Mouse (Mus musculus): ENCODE measurements around the gene Zfp119b.

The Zfp119b gene

GRCm38 (mm10) chr17:55949400-55949799, at the start of gene Zfp119b:
Zfp119b (minus strand) TSS chr17:55949500.
- no peak for DNase-seq

GRCm38 (mm10) chr17:55996007-55996406, 46.7 kb upstream of the Zfp119b start:
- DNase-seq = no peak

GRCm38 (mm10) chr17:55990278-55990898, 41.1 kb upstream of the Zfp119b start:
- DNase-seq = no peak

- peak; percentile 85 for DNase-seq
Measured at GRCm38 (mm10) chr17:55986030-55986961, 37.0 kb upstream of the Zfp119b start, which contains the start of gene Fsd1. Fsd1 (plus strand) TSS chr17:55986509.

- DNase-seq = no peak
Measured at GRCm38 (mm10) chr17:55977301-55977700, 28.0 kb upstream of the Zfp119b start.

- DNase-seq = peak; percentile 71
Measured at GRCm38 (mm10) chr17:55976255-55976862, 27.1 kb upstream of the Zfp119b start.

- DNase-seq = no peak
Measured at GRCm38 (mm10) chr17:55971453-55971852, 22.2 kb upstream of the Zfp119b start.

GRCm38 (mm10) chr17:55969966-55970891, 20.9 kb upstream of the Zfp119b start, which contains the start of gene Shd:
Shd (plus strand) TSS chr17:55970467.
- peak; percentile 63 for DNase-seq

- DNase-seq = peak; percentile 69
Measured at GRCm38 (mm10) chr17:55969560-55969959, 20.3 kb upstream of the Zfp119b start.

- no peak for DNase-seq
Measured at GRCm38 (mm10) chr17:55968210-55968609, 18.9 kb upstream of the Zfp119b start.

- no peak for DNase-seq
Measured at GRCm38 (mm10) chr17:55967186-55967585, 17.9 kb upstream of the Zfp119b start.

GRCm38 (mm10) chr17:55964996-55965395, 15.7 kb upstream of the Zfp119b start:
- no peak for DNase-seq

GRCm38 (mm10) chr17:55964496-55964895, 15.2 kb upstream of the Zfp119b start:
- DNase-seq = no peak

- no peak for DNase-seq
Measured at GRCm38 (mm10) chr17:55963171-55963570, 13.9 kb upstream of the Zfp119b start.

- no peak for DNase-seq
Measured at GRCm38 (mm10) chr17:55961631-55962030, 12.3 kb upstream of the Zfp119b start.

- DNase-seq = no peak
Measured at GRCm38 (mm10) chr17:55960791-55961190, 11.5 kb upstream of the Zfp119b start.

- no peak for DNase-seq
Measured at GRCm38 (mm10) chr17:55959946-55960740, 10.8 kb upstream of the Zfp119b start.

- DNase-seq = peak; percentile 87
Measured at GRCm38 (mm10) chr17:55958918-55959728, 9.8 kb upstream of the Zfp119b start, which contains the start of gene Yju2. Yju2 (plus strand) TSS chr17:55959099.

- DNase-seq = no peak
Measured at GRCm38 (mm10) chr17:55958584-55958886, 9.2 kb upstream of the Zfp119b start.

GRCm38 (mm10) chr17:55957726-55958583, 8.7 kb upstream of the Zfp119b start:
- DNase-seq = no peak

All from right cerebral cortex, postnatal 14 days (tissue).